Mouse (Mus musculus): ENCODE results near the gene Foxd2. TPM values are rescaled to one million over a fixed set of nuclear protein-coding genes. Genes with fewer than 3 reads are reported as not detected.

Gene Foxd2
- total and polyA plus RNA-seq, 3 experiments = 0.14 to 0.17 TPM; not detected in 1

- in situ Hi-C loops (cut with MboI; ENCODE audit: low pct_ligation_motif_present, low pct_unique_long_range_greater_than_20kb, low sequenced_read_pairs) = no loop called here
- TF ChIP-seq ZC3H11A (IDR thresholded peaks at IDR 0.05; ENCODE audit: low read depth, low read length) (no peak), CTCF (conservative IDR thresholded peaks at IDR 0.05 in 1 of 2, IDR thresholded peaks at IDR 0.05 in 1 of 2; ENCODE audit: low read depth in 2 of 2, low read length in 2 of 2) (peak in 1 of 2 experiments; percentile 58; a peak in 2 of 4 replicates), RAD21 (IDR thresholded peaks at IDR 0.05; ENCODE audit: low read depth, low read length) (peak; percentile 32), E2F4 (IDR thresholded peaks at IDR 0.05; ENCODE audit: insufficient replicate concordance, low read depth, low read length) (no peak), RCOR1 (conservative IDR thresholded peaks at IDR 0.05; ENCODE audit: low read depth, low read length) (no peak), SMC3 (IDR thresholded peaks at IDR 0.05; ENCODE audit: low read depth, low read length) (peak; percentile 48)
- no peak overlapping the region for H3K4me3 ChIP-seq (replicated peaks in 1 of 3; ENCODE audit: low read depth in 2 of 3, low read length in 2 of 3, poor library complexity in 1 of 3)
- H3K4me2 ChIP-seq (ENCODE audit: insufficient read depth, low read depth, poor library complexity, severe bottlenecking) = no peak overlapping the region
- H3K79me2 ChIP-seq (replicated peaks; ENCODE audit: control insufficient read depth, extremely low read depth, insufficient read depth, poor library complexity, severe bottlenecking) = no peaks in the 10 kb centered on the region
- H3K36me3 ChIP-seq (replicated peaks in 1 of 2; ENCODE audit: control insufficient read depth in 1 of 2, insufficient read depth in 1 of 2, low read length in 1 of 2) = no peaks in the 10 kb centered on the region
- no peaks in the 10 kb centered on the region for H3K9me3 ChIP-seq (replicated peaks; ENCODE audit: low read length)
- H3K9ac ChIP-seq (ENCODE audit: insufficient read depth, low read depth) = no peak overlapping the region
- dilution Hi-C loops (cut with MboI; ENCODE audit: extremely low pct_ligation_motif_present, extremely low pct_unique_long_range_greater_than_20kb, low sequenced_read_pairs) = no loop called here
- no peaks in the 10 kb centered on the region for H3K4me1 ChIP-seq (ENCODE audit: control insufficient read depth in 1 of 2, insufficient read depth in 2 of 2)
- DNase-seq (ENCODE audit: extremely low read depth) = no peak
- H3K27me3 ChIP-seq (replicated peaks) = peaks cover 93% of the 10 kb centered on the region
- no peak overlapping the region for H3K27ac ChIP-seq (ENCODE audit: insufficient read depth, low read depth)
Measured at GRCm38 (mm10) chr4:114897853-114898252, 10.8 kb downstream of the Foxd2 start.

- H3K4me1 ChIP-seq (ENCODE audit: control insufficient read depth in 1 of 2, insufficient read depth in 2 of 2) = no peaks in the 10 kb centered on the region
- no peak overlapping the region for H3K4me3 ChIP-seq (replicated peaks in 1 of 3; ENCODE audit: low read depth in 2 of 3, low read length in 2 of 3, poor library complexity in 1 of 3)
- H3K9me3 ChIP-seq (replicated peaks; ENCODE audit: low read length) = no peaks in the 10 kb centered on the region
- H3K4me2 ChIP-seq (ENCODE audit: insufficient read depth, low read depth, poor library complexity, severe bottlenecking) = no peak overlapping the region
- dilution Hi-C loops (cut with MboI; ENCODE audit: extremely low pct_ligation_motif_present, extremely low pct_unique_long_range_greater_than_20kb, low sequenced_read_pairs) (no loop called here), in situ Hi-C loops (cut with MboI; ENCODE audit: low pct_ligation_motif_present, low pct_unique_long_range_greater_than_20kb, low sequenced_read_pairs) (no loop called here)
- H3K27ac ChIP-seq (ENCODE audit: insufficient read depth, low read depth) = no peak overlapping the region
- no peak for TF ChIP-seq IRF4 (IDR thresholded peaks at IDR 0.05; ENCODE audit: low read depth, low read length)
- no peak for TF ChIP-seq PAX5 (IDR thresholded peaks at IDR 0.05; ENCODE audit: low read length)
- no peak for TF ChIP-seq GABPA (IDR thresholded peaks at IDR 0.05; ENCODE audit: insufficient replicate concordance, low read depth, low read length)
- TF ChIP-seq NRF1 (IDR thresholded peaks at IDR 0.05; ENCODE audit: low read depth, low read length) = no peak
- no peak for TF ChIP-seq BHLHE40 (IDR thresholded peaks at IDR 0.05; ENCODE audit: low read depth, low read length)
- no peak for TF ChIP-seq MAX (IDR thresholded peaks at IDR 0.05; ENCODE audit: low read length)
- no peak for TF ChIP-seq MAZ (IDR thresholded peaks at IDR 0.05; ENCODE audit: low read depth, low read length)
- no peak for TF ChIP-seq MYC (IDR thresholded peaks at IDR 0.05; ENCODE audit: low read depth, low read length)
- TF ChIP-seq RAD21 (IDR thresholded peaks at IDR 0.05; ENCODE audit: low read depth, low read length) = no peak
- TF ChIP-seq ETS1 (conservative IDR thresholded peaks at IDR 0.05; ENCODE audit: low read depth, low read length) = no peak
- no peak for TF ChIP-seq JUND (conservative IDR thresholded peaks at IDR 0.05; ENCODE audit: low read depth, low read length)
- TF ChIP-seq HCFC1 (IDR thresholded peaks at IDR 0.05; ENCODE audit: low read depth, low read length) = no peak
- DNase-seq (ENCODE audit: extremely low read depth) = no peak
- H3K27me3 ChIP-seq (replicated peaks) = peaks cover 83% of the 10 kb centered on the region
- H3K79me2 ChIP-seq (replicated peaks; ENCODE audit: control insufficient read depth, extremely low read depth, insufficient read depth, poor library complexity, severe bottlenecking) = no peaks in the 10 kb centered on the region
- no peak overlapping the region for H3K9ac ChIP-seq (ENCODE audit: insufficient read depth, low read depth)
- no peaks in the 10 kb centered on the region for H3K36me3 ChIP-seq (replicated peaks in 1 of 2; ENCODE audit: control insufficient read depth in 1 of 2, insufficient read depth in 1 of 2, low read length in 1 of 2)
Measured at GRCm38 (mm10) chr4:114882232-114882631, 26.4 kb downstream of the Foxd2 start.

Data from CH12.LX (cell line).